Mouse (Mus musculus): ENCODE results near the gene Pcx.
A peak's percentile ranks its signal among the peaks of the same experiment; 100 is the strongest.

DNA sequence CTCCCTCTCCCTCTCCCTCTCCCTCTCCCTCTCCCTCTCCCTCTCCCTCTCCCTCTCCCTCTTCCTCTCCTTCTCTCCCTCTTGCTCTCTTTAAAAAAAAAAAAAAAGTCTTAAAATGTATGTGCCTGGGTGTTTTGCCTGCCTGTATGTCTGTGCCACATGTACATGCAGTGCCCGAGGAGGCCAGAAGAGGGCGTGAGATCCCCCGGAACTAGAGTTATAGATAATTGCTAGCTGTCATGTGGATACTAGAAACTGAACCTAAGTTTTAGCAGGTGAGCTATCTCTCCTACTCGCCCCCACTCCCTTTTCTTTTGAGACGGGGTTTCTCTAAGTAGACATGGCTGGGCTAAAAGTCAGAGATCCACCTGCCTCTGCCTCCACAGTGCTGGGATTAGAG, 41.9 kb upstream of the Pcx start:
- TF ChIP-seq CTCF (conservative IDR thresholded peaks at IDR 0.05; ENCODE audit: insufficient read depth, insufficient read length, low read depth, low read length) (peak; percentile 58), POLR2A (IDR thresholded peaks at IDR 0.05; ENCODE audit: low read depth, low read length) (no peak)

Data from kidney, adult 2 months (tissue).